Comparison of ENCODE assay signal across 22 mouse cellular contexts in the genomic region with DNA sequence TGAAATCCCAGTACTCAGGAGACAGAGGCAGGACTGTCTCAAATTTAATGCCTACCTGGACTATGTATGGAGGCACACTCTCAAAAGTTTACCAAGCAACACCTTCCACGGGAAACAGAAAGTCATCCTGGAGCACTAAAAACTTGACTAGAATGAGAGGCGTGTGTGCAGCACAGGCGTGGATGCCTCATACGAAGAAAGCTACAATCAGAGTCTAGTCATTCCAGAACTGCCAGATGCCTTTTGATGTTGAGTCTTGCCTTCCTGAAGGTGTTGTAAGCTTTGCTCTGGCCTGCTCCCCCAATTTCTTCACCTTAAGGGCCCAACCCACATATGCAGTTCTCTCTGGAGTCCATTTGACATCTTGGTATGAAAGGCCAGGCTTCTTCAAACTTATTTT.
DNase-seq lines count a peak whose midpoint lies in the region; ATAC-seq and TF ChIP-seq lines count a peak whose summit lies in the region.
"Had no signal": no experiment of that assay in that cellular context is flagged by ENCODE, and none has a peak within 500 bp of the region (broad histone marks: within the 10 kb centered on the region; RNA-seq: fewer than 3 reads in every experiment).

No protein-coding gene starts in this region.

- no peak for TF ChIP-seq CTCF in layer of hippocampus, adult 2 months (conservative IDR thresholded peaks at IDR 0.05)

- peak; percentile 44 for ATAC-seq in CD4-positive, CD25-positive, alpha-beta regulatory T cell, adult 4 months
- ATAC-seq: forebrain, embryonic 14.5 days; forebrain, postnatal 0 days; intestine, embryonic 16.5 days; Patski had no signal

- no peak overlapping the region for H3K4me3 ChIP-seq in layer of hippocampus, adult 2 months
- H3K4me3 ChIP-seq: embryonic facial prominence, embryonic 12.5 days; embryonic facial prominence, embryonic 15.5 days; gastrocnemius, adult 2 months; hindbrain, embryonic 12.5 days; hindbrain, embryonic 15.5 days had no signal

- H3K27ac ChIP-seq in layer of hippocampus, adult 2 months = no peak overlapping the region
- H3K27ac ChIP-seq: embryonic facial prominence, embryonic 12.5 days; embryonic facial prominence, embryonic 15.5 days; gastrocnemius, adult 2 months; hindbrain, embryonic 12.5 days; hindbrain, embryonic 15.5 days had no signal

- peak; percentile 4 for DNase-seq in heart, adult 11 months
- no peak for DNase-seq in heart, adult 18-20 months
- peak; percentile 55 for DNase-seq in induced T-regulatory cell, adult 2 months (ENCODE audit: low read depth)
- no peak for DNase-seq in layer of hippocampus, adult 2 months (ENCODE audit: low spot score in 2 of 2)
- no peak for DNase-seq in gastrocnemius, postnatal 10 days
- DNase-seq: adrenal gland, adult 2 months; adrenal gland, postnatal 14 days; cerebellum, adult 11 months; cerebellum, adult 2 months; cerebellum, adult 9-11 months; cerebellum, postnatal 25 days; forebrain, postnatal 0 days; gastrocnemius, adult 2 months; gastrocnemius, postnatal 25 days had no signal

Comparison
In these comparisons a context has a peak if more than half of its experiments do, and no peak if none do; other contexts are left out.
1. DNase-seq: peak in heart, adult 11 months (single experiment) and induced T-regulatory cell, adult 2 months (single experiment); none in heart, adult 18-20 months (0 of 2), layer of hippocampus, adult 2 months (0 of 2) and gastrocnemius, postnatal 10 days (single experiment).